In the genomic region with DNA sequence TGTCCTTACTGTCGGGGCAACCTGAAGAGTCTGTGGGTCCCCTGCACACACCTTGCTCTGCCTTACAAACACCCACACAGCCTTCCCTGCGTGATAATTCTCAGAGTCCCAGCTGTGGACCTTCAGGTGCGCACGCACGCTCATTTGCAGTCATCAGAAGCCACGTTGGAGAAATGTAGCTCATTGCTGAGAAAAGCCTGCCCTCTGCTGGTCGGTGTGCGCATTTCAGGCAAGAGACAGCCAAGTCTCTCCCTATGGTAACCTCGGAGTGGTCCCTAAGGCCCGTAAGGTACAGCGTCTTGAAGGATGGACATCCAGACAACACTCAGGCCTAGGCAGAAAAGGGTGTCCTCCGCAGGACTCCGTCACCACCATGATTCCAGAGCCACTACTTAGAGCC, we compare ENCODE assay signal across 8 mouse cellular contexts. TPM values are rescaled to one million over a fixed set of nuclear protein-coding genes. Genes with fewer than 3 reads are reported as not detected.
DNase-seq lines count a peak whose midpoint lies in the region; ATAC-seq lines count a peak whose summit lies in the region.

No protein-coding gene starts in this region.

- peak; percentile 62; the same call in 1 of the 2 replicates for ATAC-seq in common myeloid progenitor, adult 5-6 weeks (replicated peaks; ENCODE audit: low read depth, poor library complexity, severe bottlenecking)
- peak; percentile 66 for ATAC-seq in granulocyte monocyte progenitor cell, adult 5-6 weeks (replicated peaks; ENCODE audit: poor library complexity, severe bottlenecking)
- no peak for ATAC-seq in erythroid progenitor cell, adult 5-6 weeks (replicated peaks; ENCODE audit: low FRiP score, poor library complexity, severe bottlenecking)

- peak; percentile 79 for DNase-seq in ES-CJ7 (ENCODE audit: low read depth, low spot score)
- peak; percentile 58 to 60 for DNase-seq in adrenal gland, adult 18-20 months (ENCODE audit: low spot score in 2 of 2)
- DNase-seq in layer of hippocampus, adult 8-10 months (ENCODE audit: low spot score in 2 of 2) = peak; percentile 57 to 77
- DNase-seq in lung, postnatal 14 days = peak; percentile 61
- peak; percentile 89 to 90 for DNase-seq in right cerebral cortex, adult 2 months (ENCODE audit: low spot score in 2 of 2)

RNA-seq across cellular contexts. Expression of gene Zdhhc25, which starts 50.9 kb away (rescaled TPM):
- total RNA-seq in adrenal gland, adult 18-20 months (2021) = not detected
- not detected in 2 replicates for total RNA-seq in common myeloid progenitor, adult 5-6 weeks (2017)
- not detected in 2 replicates for total RNA-seq in granulocyte monocyte progenitor cell, adult 5-6 weeks (2014; fragmentation: Nextera tagmentation)
- not detected in 2 replicates for total RNA-seq in granulocyte monocyte progenitor cell, adult 5-6 weeks (2017)
- total RNA-seq in layer of hippocampus, adult 8-10 months (2022) = not detected
- total RNA-seq in erythroid progenitor cell, adult 5-6 weeks (2015; ENCODE audit: low replicate concordance) = not detected in 2 replicates
- not detected in 2 replicates for total RNA-seq in erythroid progenitor cell, adult 5-6 weeks (2017; ENCODE audit: low replicate concordance)
